Mouse (Mus musculus): ENCODE results near the gene Nr2f1.

DNA sequence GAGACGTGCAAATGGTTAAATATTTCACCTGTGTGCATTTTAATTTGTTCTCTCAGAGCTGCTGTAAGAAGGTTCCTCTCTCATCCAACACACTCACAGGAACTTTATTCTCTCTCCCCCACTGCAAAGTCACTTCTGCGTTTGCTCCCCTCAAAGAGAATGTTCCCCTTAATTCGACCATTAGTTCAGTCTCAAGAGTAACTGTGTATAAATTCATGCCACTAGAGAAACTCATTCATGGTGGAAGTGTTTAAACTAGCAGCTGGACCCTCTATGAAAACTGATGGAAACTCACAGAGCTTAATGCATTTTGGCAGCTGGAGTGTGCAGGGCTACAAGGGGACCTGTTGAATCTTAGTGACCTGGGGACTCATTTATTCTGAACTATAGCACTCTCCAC, 26.7 kb downstream of the Nr2f1 start:
- no peak for TF ChIP-seq CTCF (IDR thresholded peaks at IDR 0.05; ENCODE audit: extremely low read depth, insufficient read length, insufficient replicate concordance, low read depth, low read length)
- TF ChIP-seq POLR2A (IDR thresholded peaks at IDR 0.05; ENCODE audit: low read depth, low read length), result no peak
